Mouse (Mus musculus) central nervous system, embryonic 18 days (tissue): ENCODE data around the gene Neurod1. TPM values are rescaled to one million over a fixed set of nuclear protein-coding genes. Genes with fewer than 3 reads are reported as not detected.

Source experiments
- polyA plus RNA-seq: library from polyadenylated mRNA; depleted of rRNA; stranded (reverse); fragments of >200 nt; gene quantifications from 2 replicates; pipeline ENCODE4 v1.2.3, GENCODE M21; 2012; rRNA removed

The Neurod1 gene
- polyA plus RNA-seq = 25.8 and 33.0 TPM in 2 replicates

DNA sequence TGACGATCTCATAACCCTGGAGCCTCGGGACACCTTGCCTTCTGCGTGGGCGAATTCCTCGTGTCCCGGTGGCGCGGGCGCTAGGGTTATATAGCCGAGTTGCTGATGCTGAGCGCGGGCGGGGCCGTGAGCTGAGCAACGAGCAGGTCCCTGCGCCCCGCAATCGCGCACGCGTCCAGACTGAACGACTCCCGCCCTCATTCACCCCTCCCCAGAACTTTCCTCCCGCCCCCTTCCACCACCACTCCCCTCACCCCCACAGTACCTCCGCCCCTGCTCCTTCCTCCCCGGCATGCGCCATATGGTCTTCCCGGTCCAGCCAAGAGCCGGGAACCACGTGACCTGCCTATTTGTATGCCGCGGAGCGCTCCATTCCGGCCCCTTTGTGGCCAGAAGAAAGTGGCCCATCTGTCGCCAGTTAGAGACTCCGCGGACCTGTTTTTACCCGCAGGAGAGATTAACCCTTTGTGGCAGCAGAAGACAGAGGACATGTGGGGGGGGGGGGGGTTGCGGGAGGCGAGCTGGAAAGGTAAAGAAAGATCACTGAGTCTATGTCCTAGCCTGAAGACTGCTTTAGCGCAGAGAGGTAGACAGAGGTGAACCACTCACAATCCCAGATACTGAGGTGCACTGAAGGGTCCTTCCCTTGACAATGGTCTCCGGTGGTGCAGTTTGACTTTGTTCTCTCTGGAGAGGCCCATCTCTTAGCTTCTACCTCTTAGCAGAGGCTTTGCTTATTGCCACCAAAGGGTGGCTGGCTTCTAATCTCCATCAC, at the start of gene Neurod1, which contains the start of gene Cerkl:
Gene Neurod1, minus strand, starts transcription at position 177 of the 775 bp plus-strand sequence.
Gene Cerkl, minus strand, starts transcription at position 211 of the 775 bp plus-strand sequence.

Other genes starting within 250 kb of the Neurod1 start
- 2.7 and 3.0 TPM in 2 replicates for gene Itga4, start 201.3 kb downstream of the Neurod1 start, polyA plus RNA-seq
- gene Cerkl, start within 50 bp of the Neurod1 start, polyA plus RNA-seq = 0.80 and 1.0 TPM in 2 replicates
- 4.4 and 4.8 TPM in 2 replicates for gene Itprid2, start 178.6 kb upstream of the Neurod1 start, polyA plus RNA-seq